Mouse (Mus musculus) gastrocnemius, adult 18-20 months (tissue): ENCODE data around the gene Phf11b. TPM values are rescaled to one million over a fixed set of nuclear protein-coding genes. Genes with fewer than 3 reads are reported as not detected.
"Not testable (repeated sequence)": the region's sequence is repeated elsewhere in the genome, so short reads cannot be mapped to it uniquely, and the experiment has no call there.

Experiments
- DNase-seq: peaks from one replicate; pipeline ENCODE4 v3.0.0; 2021; ENCODE audit warnings: low spot score
- long read RNA-seq, 2 experiments: library from polyadenylated mRNA; stranded (forward); transcript quantifications; one replicate each; pipeline ENCODE4 v2.0.0; 2021
- total RNA-seq, 2 experiments: library from RNA; stranded (reverse); gene quantifications; 2 replicates each; pipeline ENCODE4 v1.2.3; 2021

The Phf11b gene
- total RNA-seq, result not detected
- long read RNA-seq, experiment 1, result 0 reads
- long read RNA-seq, experiment 2, result 0 reads

GRCm38 (mm10) chr14:59341189-59341588 is at the start of gene Phf11b:
Gene Phf11b (minus strand): TSS chr14:59341351.
- not testable (repeated sequence) for DNase-seq

GRCm38 (mm10) chr14:59390181-59390580 is 49.0 kb upstream of the Phf11b start:
- DNase-seq, result peak; percentile 10

GRCm38 (mm10) chr14:59389532-59389931 is 48.4 kb upstream of the Phf11b start:
- no peak for DNase-seq

- DNase-seq, result no peak
These were observed 29.4 kb upstream of the Phf11b start for GRCm38 (mm10) chr14:59370348-59371068.

- no peak for DNase-seq
These were observed 25.4 kb upstream of the Phf11b start for GRCm38 (mm10) chr14:59366386-59367105.

- DNase-seq, result peak; percentile 53
These were observed 24.1 kb upstream of the Phf11b start, which contains the start of gene Phf11d for GRCm38 (mm10) chr14:59365244-59365644. Gene Phf11d (minus strand): TSS chr14:59365470.

- no peak for DNase-seq
These were observed 1.6 kb downstream of the Phf11b start for GRCm38 (mm10) chr14:59339541-59339940.

- not testable (repeated sequence) for DNase-seq
These were observed 5.1 kb downstream of the Phf11b start for GRCm38 (mm10) chr14:59336056-59336455.

- DNase-seq, result not testable (repeated sequence)
These were observed 10.7 kb downstream of the Phf11b start for GRCm38 (mm10) chr14:59330499-59330898.

GRCm38 (mm10) chr14:59319970-59320369 is 21.2 kb downstream of the Phf11b start:
- not testable (repeated sequence) for DNase-seq

GRCm38 (mm10) chr14:59319036-59319435 is 22.1 kb downstream of the Phf11b start:
- DNase-seq, result not testable (repeated sequence)

GRCm38 (mm10) chr14:59297391-59297790 is 43.8 kb downstream of the Phf11b start, which contains the start of gene Phf11a:
Gene Phf11a (minus strand): TSS chr14:59297522.
- DNase-seq, result not testable (repeated sequence)

- DNase-seq, result not testable (repeated sequence)
These were observed 49.4 kb downstream of the Phf11b start for GRCm38 (mm10) chr14:59291769-59292168.

GRCm38 (mm10) chr14:59274961-59275360 is 66.2 kb downstream of the Phf11b start:
- not testable (repeated sequence) for DNase-seq

Other genes starting within 250 kb of the Phf11b start
- gene 1700129C05Rik, start 198.5 kb downstream of the Phf11b start, total RNA-seq, result not detected
- gene Gm5142, start 162.6 kb downstream of the Phf11b start, total RNA-seq, result not detected
- 10 to 100 TPM; 11.2 to 11.6 TPM for gene Rcbtb1, start 140.1 kb downstream of the Phf11b start, total RNA-seq
- gene Gm6904, start 81.1 kb downstream of the Phf11b start, total RNA-seq, result not detected
- under 1 TPM; 0.16 to 0.24 TPM for gene Phf11a, start 43.8 kb downstream of the Phf11b start, total RNA-seq
- gene Phf11d, start 24.1 kb upstream of the Phf11b start, total RNA-seq, result 1 to 10 TPM in 1 of 2 experiments, under 1 TPM in 1; 0.91 to 1.3 TPM
- under 1 TPM; 0.25 to 0.45 TPM for gene Phf11c, start 54.0 kb upstream of the Phf11b start, total RNA-seq
- gene Setdb2, start 99.5 kb upstream of the Phf11b start, total RNA-seq, result 1 to 10 TPM; 4.0 to 5.0 TPM
- gene Cab39l, start 99.6 kb upstream of the Phf11b start, total RNA-seq, result 10 to 100 TPM; 22.5 to 23.6 TPM